Mouse (Mus musculus): ENCODE results near the gene Pank4.

DNA sequence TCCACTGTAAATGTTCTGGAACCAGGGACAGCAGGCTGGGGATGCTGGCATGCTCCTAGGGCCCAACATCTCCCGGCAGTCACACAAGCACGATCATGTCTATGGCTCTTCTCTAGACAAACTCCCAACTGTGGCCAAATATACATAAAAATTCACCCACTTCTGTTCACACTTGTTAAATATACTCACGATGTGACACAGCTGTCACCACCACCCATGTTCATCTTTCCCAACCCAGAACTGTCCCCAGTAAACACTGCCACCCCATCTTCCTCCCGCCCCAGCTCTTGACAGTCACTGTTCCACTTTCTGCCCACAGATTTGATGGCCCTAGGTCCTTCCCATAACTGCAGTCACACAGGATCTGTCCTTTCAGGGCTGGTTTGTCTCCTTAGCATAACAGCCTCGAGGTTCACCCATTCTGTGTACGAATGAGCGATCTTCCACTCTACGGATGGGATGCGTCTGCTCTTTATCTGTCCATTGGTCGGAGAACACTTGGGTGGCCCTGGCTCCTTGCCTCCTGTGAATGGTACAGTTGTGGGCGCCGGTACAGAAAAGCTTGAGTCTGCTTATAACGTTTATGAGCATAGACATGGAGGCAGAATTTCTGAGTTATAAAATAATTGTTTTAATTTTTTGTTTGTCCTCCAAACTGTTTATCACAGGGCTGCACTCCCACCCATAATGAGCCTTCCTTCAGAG lies 6.5 kb upstream of the Pank4 start:
- no peak for TF ChIP-seq CTCF (IDR thresholded peaks at IDR 0.05; ENCODE audit: control insufficient read depth, insufficient read depth, insufficient replicate concordance, low read depth, low read length)
- TF ChIP-seq POLR2A (IDR thresholded peaks at IDR 0.05; ENCODE audit: control insufficient read depth, low read depth, low read length): no peak
